Mouse (Mus musculus) embryonic facial prominence, embryonic 12.5 days (tissue): ENCODE measurements around the gene Mink1. TPM values are rescaled to one million over a fixed set of nuclear protein-coding genes. Genes with fewer than 3 reads are reported as not detected.
A peak's percentile ranks its signal among the peaks of the same experiment; 100 is the strongest.
"Not testable (repeated sequence)": the region's sequence is repeated elsewhere in the genome, so short reads cannot be mapped to it uniquely, and the experiment has no call there.

Experiments
- ATAC-seq: fragments of 200-750 bp; cut with Nextera tagmentation; 2 replicates; pipeline ENCODE4 v1.8.0; 2017; ENCODE audit not compliant: insufficient number of reproducible peaks, insufficient read depth, low FRiP score, low TSS enrichment
- H3K27ac ChIP-seq: fragments of 300-500 bp; sonication (generic); 2 replicates; pipeline ENCODE4 v1.5.1; 2016; ENCODE audit warnings: mild to moderate bottlenecking
- H3K27me3 ChIP-seq: fragments of 300-500 bp; sonication (generic); 2 replicates; pipeline ENCODE4 v1.6.1; 2016; ENCODE audit warnings: mild to moderate bottlenecking, moderate library complexity
- H3K36me3 ChIP-seq: fragments of 300-500 bp; sonication (generic); 2 replicates; pipeline ENCODE4 v1.6.1; 2016; ENCODE audit warnings: mild to moderate bottlenecking
- H3K4me1 ChIP-seq: fragments of 300-500 bp; sonication (generic); 2 replicates; pipeline ENCODE4 v1.6.1; 2016
- H3K4me2 ChIP-seq: fragments of 300-500 bp; sonication (generic); replicated peaks from 2 replicates; pipeline ENCODE4 v1.6.1; 2016; ENCODE audit warnings: mild to moderate bottlenecking, moderate library complexity
- H3K4me3 ChIP-seq: fragments of 300-500 bp; sonication (generic); 2 replicates; pipeline ENCODE4 v1.5.1; 2016; ENCODE audit warnings: mild to moderate bottlenecking
- H3K9ac ChIP-seq: fragments of 300-500 bp; sonication (generic); 2 replicates; pipeline ENCODE4 v1.6.1; 2016; ENCODE audit warnings: mild to moderate bottlenecking, moderate library complexity
- H3K9me3 ChIP-seq: fragments of 300-500 bp; sonication (generic); 2 replicates; pipeline ENCODE4 v1.6.1; 2016; ENCODE audit warnings: mild to moderate bottlenecking, moderate library complexity
- WGBS: fragments of 180-500 bp; shearing (Covaris S2); methylation state at CpG from one replicate; pipeline ENCODE4 v1.1.7; 2016; 5-methylcytosine and 5-hydroxymethylcytosine counted together
- polyA plus RNA-seq: library from polyadenylated mRNA; unstranded; fragments of >200 nt; fragmentation: Nextera tagmentation; extraction: Ambion mirVana; gene quantifications from 2 replicates; pipeline ENCODE4 v1.2.1, GENCODE M21; 2016

The Mink1 gene
- polyA plus RNA-seq, 1 experiment from 2014 or later: 16.7 TPM

- H3K36me3 ChIP-seq: peaks cover 34% of the 10 kb centered on the region
- peaks cover 8% of the 10 kb centered on the region for H3K4me1 ChIP-seq
- peak overlapping the region; percentile 81 for H3K9ac ChIP-seq
- WGBS: 87% methylated on average over 12 of the region's 12 CpGs
- H3K9me3 ChIP-seq: no peaks in the 10 kb centered on the region
- ATAC-seq: no peak
- H3K27me3 ChIP-seq: no peaks in the 10 kb centered on the region
- peak overlapping the region; percentile 63 for H3K4me3 ChIP-seq
- H3K4me2 ChIP-seq: peak overlapping the region; percentile 76
- H3K27ac ChIP-seq: no peak overlapping the region
These were observed 36.5 kb upstream of the Mink1 start for GRCm38 (mm10) chr11:70526211-70526610.

GRCm38 (mm10) chr11:70528610-70529009 lies 34.1 kb upstream of the Mink1 start:
- no peak for ATAC-seq
- 87% methylated on average over 7 of the region's 7 CpGs for whole genome bisulfite sequencing
- Histone ChIP-seq H3K36me3 (peaks cover 34% of the 10 kb centered on the region), H3K9ac (no peak overlapping the region), H3K4me2 (no peak overlapping the region), H3K27ac (no peak overlapping the region), H3K4me3 (no peak overlapping the region), H3K27me3 (no peaks in the 10 kb centered on the region), H3K4me1 (peaks cover 8% of the 10 kb centered on the region), H3K9me3 (no peaks in the 10 kb centered on the region)

GRCm38 (mm10) chr11:70531065-70531464 lies 31.6 kb upstream of the Mink1 start:
- not testable (repeated sequence) for H3K4me2 ChIP-seq, ATAC-seq, H3K4me3 ChIP-seq, H3K9me3 ChIP-seq, H3K27me3 ChIP-seq, H3K4me1 ChIP-seq, H3K9ac ChIP-seq, H3K27ac ChIP-seq
- WGBS: 84% methylated on average over 2 of the region's 2 CpGs
- H3K36me3 ChIP-seq: peaks cover 32% of the 10 kb centered on the region

GRCm38 (mm10) chr11:70532839-70533238 lies 29.8 kb upstream of the Mink1 start, which contains the start of gene Gm40193:
TSS of gene Gm40193 (minus strand) at chr11:70532939.
- Histone ChIP-seq H3K4me1 (no peaks in the 10 kb centered on the region), H3K9ac (no peak within 1 kb of the TSS), H3K27ac (no peak within 1 kb of the TSS), H3K27me3 (no peaks in the 10 kb centered on the region), H3K4me3 (no peak within 1 kb of the TSS), H3K4me2 (no peak within 1 kb of the TSS), H3K9me3 (no peaks in the 10 kb centered on the region), H3K36me3 (peaks cover 14% of the 10 kb centered on the region)
- WGBS: 72% methylated on average over 6 of the region's 6 CpGs
- no peak for ATAC-seq

GRCm38 (mm10) chr11:70539423-70539822 lies 23.3 kb upstream of the Mink1 start:
- Histone ChIP-seq H3K9ac (peak overlapping the region; percentile 66), H3K4me2 (peak overlapping the region; percentile 91), H3K36me3 (no peaks in the 10 kb centered on the region), H3K9me3 (no peaks in the 10 kb centered on the region), H3K27ac (no peak overlapping the region), H3K27me3 (peaks cover 24% of the 10 kb centered on the region), H3K4me3 (peak overlapping the region; percentile 64), H3K4me1 (no peaks in the 10 kb centered on the region)
- WGBS: 19% methylated on average over 9 of the region's 9 CpGs
- ATAC-seq: no peak

- Histone ChIP-seq H3K36me3 (no peaks in the 10 kb centered on the region), H3K27me3 (peaks cover 24% of the 10 kb centered on the region), H3K4me3 (peak within 1 kb of the TSS; percentile 64), H3K9me3 (no peaks in the 10 kb centered on the region), H3K27ac (no peak within 1 kb of the TSS; the same call in 1 of the 2 replicates), H3K4me2 (peak within 1 kb of the TSS; percentile 91), H3K9ac (peak within 1 kb of the TSS; percentile 66), H3K4me1 (no peaks in the 10 kb centered on the region)
- WGBS: under 1% methylated on average over 60 of the region's 65 CpGs
- ATAC-seq: peak; percentile 85
These were observed 22.6 kb upstream of the Mink1 start, which contains the start of gene Pld2 for GRCm38 (mm10) chr11:70539877-70540587. TSS of gene Pld2 (plus strand) at chr11:70540064.

- WGBS: 87% methylated on average over 7 of the region's 7 CpGs
- no peaks in the 10 kb centered on the region for H3K36me3 ChIP-seq
- ATAC-seq: no peak
- H3K9ac ChIP-seq: no peak overlapping the region
- no peaks in the 10 kb centered on the region for H3K4me1 ChIP-seq
- no peak overlapping the region for H3K27ac ChIP-seq
- no peak overlapping the region for H3K4me3 ChIP-seq
- H3K9me3 ChIP-seq: no peaks in the 10 kb centered on the region
- peaks cover 24% of the 10 kb centered on the region for H3K27me3 ChIP-seq
- H3K4me2 ChIP-seq: peak overlapping the region; percentile 91
These were observed 21.8 kb upstream of the Mink1 start for GRCm38 (mm10) chr11:70540928-70541327.

GRCm38 (mm10) chr11:70541415-70541814 lies 21.3 kb upstream of the Mink1 start:
- WGBS: 67% methylated on average over 5 of the region's 5 CpGs
- ATAC-seq: no peak
- Histone ChIP-seq H3K27ac (no peak overlapping the region), H3K4me1 (no peaks in the 10 kb centered on the region), H3K9ac (no peak overlapping the region), H3K9me3 (no peaks in the 10 kb centered on the region), H3K4me2 (no peak overlapping the region), H3K4me3 (no peak overlapping the region), H3K27me3 (peaks cover 24% of the 10 kb centered on the region), H3K36me3 (no peaks in the 10 kb centered on the region)

GRCm38 (mm10) chr11:70544496-70544895 lies 18.2 kb upstream of the Mink1 start:
- Histone ChIP-seq H3K27me3 (peaks cover 21% of the 10 kb centered on the region), H3K4me2 (no peak overlapping the region), H3K9ac (no peak overlapping the region), H3K36me3 (no peaks in the 10 kb centered on the region), H3K4me1 (no peaks in the 10 kb centered on the region), H3K4me3 (no peak overlapping the region), H3K9me3 (no peaks in the 10 kb centered on the region), H3K27ac (no peak overlapping the region)
- ATAC-seq: no peak
- WGBS: 62% methylated on average over 7 of the region's 7 CpGs

- Histone ChIP-seq H3K36me3 (no peaks in the 10 kb centered on the region), H3K4me2 (no peak overlapping the region), H3K9ac (no peak overlapping the region), H3K27ac (no peak overlapping the region), H3K9me3 (no peaks in the 10 kb centered on the region), H3K4me1 (peaks cover 6% of the 10 kb centered on the region; the same call in 1 of the 2 replicates), H3K4me3 (no peak overlapping the region), H3K27me3 (no peaks in the 10 kb centered on the region)
- WGBS: 80% methylated on average over 8 of the region's 8 CpGs
- no peak for ATAC-seq
These were observed 11.2 kb upstream of the Mink1 start for GRCm38 (mm10) chr11:70551526-70551925.

- H3K9ac ChIP-seq: no peak overlapping the region
- H3K27me3 ChIP-seq: no peaks in the 10 kb centered on the region
- no peaks in the 10 kb centered on the region for H3K9me3 ChIP-seq
- H3K4me1 ChIP-seq: peaks cover 6% of the 10 kb centered on the region; the same call in 1 of the 2 replicates
- no peak for ATAC-seq
- no peak overlapping the region for H3K4me3 ChIP-seq
- H3K4me2 ChIP-seq: no peak overlapping the region
- H3K27ac ChIP-seq: no peak overlapping the region
- no peaks in the 10 kb centered on the region for H3K36me3 ChIP-seq
- 22% methylated on average over 7 of the region's 7 CpGs for WGBS
These were observed 8.7 kb upstream of the Mink1 start for GRCm38 (mm10) chr11:70553940-70554339.

- no peak for ATAC-seq
- Histone ChIP-seq H3K4me2 (no peak overlapping the region), H3K27ac (no peak overlapping the region), H3K27me3 (no peaks in the 10 kb centered on the region), H3K9me3 (no peaks in the 10 kb centered on the region), H3K9ac (no peak overlapping the region), H3K36me3 (no peaks in the 10 kb centered on the region), H3K4me3 (no peak overlapping the region), H3K4me1 (peaks cover 9% of the 10 kb centered on the region; the same call in 1 of the 2 replicates)
- WGBS: 90% methylated on average over 9 of the region's 9 CpGs
These were observed 5.1 kb upstream of the Mink1 start for GRCm38 (mm10) chr11:70557545-70557944.
